Mouse (Mus musculus) spleen, adult 12 weeks (tissue): ENCODE measurements around the gene Ttc26.
"Not testable (repeated sequence)": the region's sequence is repeated elsewhere in the genome, so short reads cannot be mapped to it uniquely, and the experiment has no call there.

Source experiments
- DNase-seq: peaks from one replicate; pipeline ENCODE4 v3.0.0; 2022; ENCODE audit warnings: low spot score

Ttc26 gene

GRCm38 (mm10) chr6:38356661-38357433, 24.4 kb upstream of the Ttc26 start:
- not testable (repeated sequence) for DNase-seq

GRCm38 (mm10) chr6:38357603-38358252, 23.5 kb upstream of the Ttc26 start:
- no peak for DNase-seq

GRCm38 (mm10) chr6:38358253-38359027, 22.8 kb upstream of the Ttc26 start:
- no peak for DNase-seq

- not testable (repeated sequence) for DNase-seq
These were observed 22.1 kb upstream of the Ttc26 start for GRCm38 (mm10) chr6:38359044-38359735.

GRCm38 (mm10) chr6:38359736-38360499, 21.4 kb upstream of the Ttc26 start:
- no peak for DNase-seq

- no peak for DNase-seq
These were observed 20.2 kb upstream of the Ttc26 start for GRCm38 (mm10) chr6:38361065-38361464.

GRCm38 (mm10) chr6:38361937-38362336, 19.3 kb upstream of the Ttc26 start:
- no peak for DNase-seq

GRCm38 (mm10) chr6:38363370-38363769, 17.9 kb upstream of the Ttc26 start:
- no peak for DNase-seq

GRCm38 (mm10) chr6:38364121-38364520, 17.1 kb upstream of the Ttc26 start:
- no peak for DNase-seq

- DNase-seq: no peak
These were observed 11.3 kb upstream of the Ttc26 start for GRCm38 (mm10) chr6:38369945-38370344.

GRCm38 (mm10) chr6:38374271-38374670, 7.0 kb upstream of the Ttc26 start:
- no peak for DNase-seq

- DNase-seq: no peak
These were observed 523 bp upstream of the Ttc26 start for GRCm38 (mm10) chr6:38380764-38381128.

- no peak for DNase-seq
These were observed 8.4 kb downstream of the Ttc26 start for GRCm38 (mm10) chr6:38389671-38390070.

- DNase-seq: not testable (repeated sequence)
These were observed 51.2 kb downstream of the Ttc26 start for GRCm38 (mm10) chr6:38432457-38432856.

- peak; percentile 93 for DNase-seq
These were observed 52.2 kb downstream of the Ttc26 start, which contains the start of gene Ubn2 for GRCm38 (mm10) chr6:38433261-38434033. Ubn2 (plus strand) TSS chr6:38433950.

GRCm38 (mm10) chr6:38434055-38435023, 53.1 kb downstream of the Ttc26 start:
- DNase-seq: peak; percentile 54

GRCm38 (mm10) chr6:38443842-38444241, 62.6 kb downstream of the Ttc26 start:
- no peak for DNase-seq

GRCm38 (mm10) chr6:38448295-38448694, 67.0 kb downstream of the Ttc26 start:
- DNase-seq: no peak

GRCm38 (mm10) chr6:38453049-38453448, 71.8 kb downstream of the Ttc26 start:
- no peak for DNase-seq
